ENCODE assay signal across 11 mouse cellular contexts in genomic region chr12:84813773-84814172, GRCm38 (mm10). TPM values are rescaled to one million over a fixed set of nuclear protein-coding genes. Genes with fewer than 3 reads are reported as not detected.
DNase-seq lines count a peak whose midpoint lies in the region; ATAC-seq lines count a peak whose summit lies in the region.
"Had no signal": no experiment of that assay in that cellular context is flagged by ENCODE, and none has a peak within 500 bp of the region (broad histone marks: within the 10 kb centered on the region; RNA-seq: fewer than 3 reads in every experiment).

No protein-coding gene starts in this region.

- H3K36me3 ChIP-seq in midbrain, embryonic 11.5 days (ENCODE audit: control insufficient read depth, insufficient read depth, low read length) = no peaks in the 10 kb centered on the region
- no peaks in the 10 kb centered on the region for H3K36me3 ChIP-seq in midbrain, embryonic 14.5 days (ENCODE audit: control insufficient read depth, insufficient read depth, low read length)
- no peaks in the 10 kb centered on the region for H3K36me3 ChIP-seq in kidney, embryonic 15.5 days
- H3K36me3 ChIP-seq: liver, embryonic 13.5 days had no signal

- H3K27me3 ChIP-seq in midbrain, embryonic 11.5 days (ENCODE audit: control insufficient read depth, insufficient read depth, low read length) = no peaks in the 10 kb centered on the region
- H3K27me3 ChIP-seq in midbrain, embryonic 14.5 days (ENCODE audit: control insufficient read depth, insufficient read depth, low read length) = no peaks in the 10 kb centered on the region
- no peaks in the 10 kb centered on the region for H3K27me3 ChIP-seq in kidney, embryonic 15.5 days

- H3K4me1 ChIP-seq in midbrain, embryonic 11.5 days (ENCODE audit: control insufficient read depth, insufficient read depth, low read length) = no peaks in the 10 kb centered on the region
- no peaks in the 10 kb centered on the region for H3K4me1 ChIP-seq in midbrain, embryonic 14.5 days (ENCODE audit: control insufficient read depth, insufficient read depth, low read length)
- H3K4me1 ChIP-seq in kidney, embryonic 15.5 days = 0 out of 2 replicates have a peak, but pooled peaks cover 4% of the 10 kb centered on the region

- no peaks in the 10 kb centered on the region for H3K9me3 ChIP-seq in midbrain, embryonic 11.5 days (ENCODE audit: control insufficient read depth, low read length)
- no peaks in the 10 kb centered on the region for H3K9me3 ChIP-seq in midbrain, embryonic 14.5 days (ENCODE audit: control insufficient read depth, low read length)
- no peaks in the 10 kb centered on the region for H3K9me3 ChIP-seq in kidney, embryonic 15.5 days (replicated peaks)
- H3K9me3 ChIP-seq: liver, embryonic 13.5 days had no signal

- WGBS in midbrain, embryonic 11.5 days = 44% methylated on average over 7 of the region's 7 CpGs
- 47% methylated on average over 7 of the region's 7 CpGs for WGBS in midbrain, embryonic 14.5 days
- 58% methylated on average over 7 of the region's 7 CpGs for WGBS in kidney, embryonic 15.5 days

- H3K4me3 ChIP-seq in midbrain, embryonic 11.5 days (ENCODE audit: low read depth, low read length) = no peak overlapping the region
- H3K4me3 ChIP-seq in midbrain, embryonic 14.5 days (replicated peaks; ENCODE audit: low read depth, low read length) = no peak overlapping the region
- H3K4me3 ChIP-seq in kidney, embryonic 15.5 days (replicated peaks) = no peak overlapping the region
- H3K4me3 ChIP-seq: liver, embryonic 13.5 days had no signal

- peak; percentile 14 for DNase-seq in embryo, embryonic 10 days (ENCODE audit: low spot score)
- DNase-seq in embryo, embryonic 11 days = no peak
- peak; percentile 19 for DNase-seq in midbrain, embryonic 11.5 days (ENCODE audit: low spot score, missing footprints)
- DNase-seq in midbrain, embryonic 14.5 days = no peak
- DNase-seq: kidney, adult 8-10 months; liver, embryonic 13.5 days had no signal

- ATAC-seq in midbrain, embryonic 11.5 days (ENCODE audit: low FRiP score) = no peak
- ATAC-seq in midbrain, embryonic 14.5 days (ENCODE audit: low FRiP score, low TSS enrichment) = no peak
- ATAC-seq in common myeloid progenitor, adult 5-6 weeks (replicated peaks; ENCODE audit: low read depth, poor library complexity, severe bottlenecking) = peak; percentile 54; the same call in 1 of the 2 replicates
- peak; percentile 69 for ATAC-seq in megakaryocyte-erythroid progenitor cell, adult 5-6 weeks (replicated peaks; ENCODE audit: low FRiP score, low TSS enrichment, poor library complexity, severe bottlenecking)
- no peak for ATAC-seq in kidney, embryonic 15.5 days (replicated peaks; ENCODE audit: low FRiP score)
- no peak for ATAC-seq in inflammation-experienced regulatory T-cells, adult 6 months
- ATAC-seq: forebrain, embryonic 16.5 days had no signal

- no peak overlapping the region for H3K27ac ChIP-seq in midbrain, embryonic 11.5 days (ENCODE audit: low read depth, low read length)
- H3K27ac ChIP-seq in midbrain, embryonic 14.5 days (replicated peaks; ENCODE audit: low read depth, low read length) = no peak overlapping the region
- no peak overlapping the region for H3K27ac ChIP-seq in kidney, embryonic 15.5 days
- H3K27ac ChIP-seq: liver, embryonic 13.5 days had no signal

- H3K9ac ChIP-seq in midbrain, embryonic 11.5 days (ENCODE audit: low read length) = no peak overlapping the region
- no peak overlapping the region for H3K9ac ChIP-seq in midbrain, embryonic 14.5 days (replicated peaks; ENCODE audit: low read length)
- no peak overlapping the region for H3K9ac ChIP-seq in kidney, embryonic 15.5 days
- H3K9ac ChIP-seq: liver, embryonic 13.5 days had no signal

- no peak overlapping the region for H3K4me2 ChIP-seq in midbrain, embryonic 11.5 days
- no peak overlapping the region for H3K4me2 ChIP-seq in midbrain, embryonic 14.5 days (ENCODE audit: low read length)
- no peak overlapping the region for H3K4me2 ChIP-seq in kidney, embryonic 15.5 days
- H3K4me2 ChIP-seq: liver, embryonic 13.5 days had no signal

RNA-seq across cellular contexts. Expression of gene Isca2, which starts 40.7 kb away (rescaled TPM):
- 162 and 171 TPM in 2 replicates for polyA plus RNA-seq in midbrain, embryonic 11.5 days (2014; fragmentation: Nextera tagmentation; extraction: Ambion mirVana)
- polyA plus RNA-seq in midbrain, embryonic 14.5 days (2014; fragmentation: Nextera tagmentation; extraction: Ambion mirVana) = 133 and 146 TPM in 2 replicates
- total RNA-seq in common myeloid progenitor, adult 5-6 weeks (2017) = 59.2 and 61.6 TPM in 2 replicates
- 178 and 198 TPM in 2 replicates for total RNA-seq in megakaryocyte-erythroid progenitor cell, adult 5-6 weeks (2014; fragmentation: Nextera tagmentation)
- total RNA-seq in megakaryocyte-erythroid progenitor cell, adult 5-6 weeks (2017) = 66.4 and 79.4 TPM in 2 replicates
- 143 TPM in 2 replicates for polyA plus RNA-seq in kidney, embryonic 15.5 days (2015; fragmentation: Nextera tagmentation; extraction: Ambion mirVana)
- 100 to 1,000 TPM; 101 to 138 (median 130) TPM for polyA plus RNA-seq in inflammation-experienced regulatory T-cells, adult 6 months (2017; shearing (Covaris generic))

RNA-seq across cellular contexts. Expression of gene Npc2, which starts 40.8 kb away (rescaled TPM):
- polyA plus RNA-seq in midbrain, embryonic 11.5 days (2014; fragmentation: Nextera tagmentation; extraction: Ambion mirVana) = 97.2 and 102 TPM in 2 replicates
- polyA plus RNA-seq in midbrain, embryonic 14.5 days (2014; fragmentation: Nextera tagmentation; extraction: Ambion mirVana) = 56.2 and 61.0 TPM in 2 replicates
- 46.6 and 49.1 TPM in 2 replicates for total RNA-seq in common myeloid progenitor, adult 5-6 weeks (2017)
- 50.9 and 53.2 TPM in 2 replicates for total RNA-seq in megakaryocyte-erythroid progenitor cell, adult 5-6 weeks (2014; fragmentation: Nextera tagmentation)
- 34.6 and 41.4 TPM in 2 replicates for total RNA-seq in megakaryocyte-erythroid progenitor cell, adult 5-6 weeks (2017)
- polyA plus RNA-seq in kidney, embryonic 15.5 days (2015; fragmentation: Nextera tagmentation; extraction: Ambion mirVana) = 62.6 and 63.3 TPM in 2 replicates
- 100 to 1,000 TPM; 121 to 184 (median 148) TPM for polyA plus RNA-seq in inflammation-experienced regulatory T-cells, adult 6 months (2017; shearing (Covaris generic))

Comparison
In these comparisons a context has a peak if more than half of its experiments do, and no peak if none do; other contexts are left out.
1. DNase-seq: peak in embryo, embryonic 10 days (single experiment) and midbrain, embryonic 11.5 days (single experiment); none in embryo, embryonic 11 days (single experiment) and midbrain, embryonic 14.5 days (single experiment).
2. ATAC-seq: peak in common myeloid progenitor, adult 5-6 weeks (single experiment) and megakaryocyte-erythroid progenitor cell, adult 5-6 weeks (single experiment); none in midbrain, embryonic 11.5 days (single experiment), midbrain, embryonic 14.5 days (single experiment), kidney, embryonic 15.5 days (single experiment) and inflammation-experienced regulatory T-cells, adult 6 months (single experiment).